Mouse (Mus musculus) forebrain, embryonic 11.5 days (tissue): ENCODE measurements around the gene Bcl7c. TPM values are rescaled to one million over a fixed set of nuclear protein-coding genes. Genes with fewer than 3 reads are reported as not detected.

Experiments used
- ATAC-seq: fragments of 200-750 bp; cut with Nextera tagmentation; replicated peaks from 2 replicates; pipeline ENCODE4 v1.8.0; 2017; ENCODE audit warnings: moderate TSS enrichment; ENCODE audit not compliant: low FRiP score
- DNase-seq: peaks from one replicate; pipeline ENCODE4 v3.0.0-alpha.2; 2017; ENCODE audit warnings: low spot score
- H3K27ac ChIP-seq: fragments of 300-500 bp; sonication (generic); 2 replicates; pipeline ENCODE4 v1.5.1; 2014; ENCODE audit warnings: low read depth, low read length
- H3K27me3 ChIP-seq: fragments of 300-500 bp; sonication (generic); 2 replicates; pipeline ENCODE4 v1.6.1; 2014; ENCODE audit warnings: mild to moderate bottlenecking, low read length, mixed read lengths; ENCODE audit not compliant: control insufficient read depth, insufficient read depth
- H3K36me3 ChIP-seq: fragments of 300-500 bp; sonication (generic); 2 replicates; pipeline ENCODE4 v1.6.1; 2014; ENCODE audit warnings: mild to moderate bottlenecking, low read length, moderate library complexity, mixed read lengths; ENCODE audit not compliant: control insufficient read depth, insufficient read depth
- H3K4me1 ChIP-seq: fragments of 300-500 bp; sonication (generic); replicated peaks from 2 replicates; pipeline ENCODE4 v1.6.1; 2014; ENCODE audit warnings: low read length, mixed read lengths; ENCODE audit not compliant: control insufficient read depth, insufficient read depth
- H3K4me2 ChIP-seq: fragments of 300-500 bp; sonication (generic); 2 replicates; pipeline ENCODE4 v1.6.1; 2014; ENCODE audit warnings: low read depth, mild to moderate bottlenecking, low read length, moderate library complexity, mixed read lengths; ENCODE audit not compliant: severe bottlenecking
- H3K4me3 ChIP-seq: fragments of 300-500 bp; sonication (generic); 2 replicates; pipeline ENCODE4 v1.5.1; 2014; ENCODE audit warnings: low read depth, low read length
- H3K9ac ChIP-seq: fragments of 300-500 bp; sonication (generic); 2 replicates; pipeline ENCODE4 v1.6.1; 2014; ENCODE audit warnings: low read length
- H3K9me3 ChIP-seq: fragments of 300-500 bp; sonication (generic); 2 replicates; pipeline ENCODE4 v1.6.1; 2016; ENCODE audit warnings: low read length, mixed read lengths; ENCODE audit not compliant: control insufficient read depth
- WGBS: fragments of 180-500 bp; shearing (Covaris S2); extraction: QIAGEN DNeasy Blood & Tissue Kit; methylation state at CpG from one replicate; pipeline ENCODE4 v1.1.7; 2014; 5-methylcytosine and 5-hydroxymethylcytosine counted together
- polyA plus RNA-seq: library from polyadenylated mRNA; unstranded; fragments of >200 nt; fragmentation: Nextera tagmentation; extraction: Ambion mirVana; gene quantifications from 2 replicates; pipeline ENCODE4 v1.2.1, GENCODE M21; 2014

Gene Bcl7c
- polyA plus RNA-seq, 1 experiment from 2014 or later, result 59.5 TPM

GRCm38 (mm10) chr7:127666679-127667078, 42.1 kb downstream of the Bcl7c start:
- DNase-seq (no peak), ATAC-seq (no peak)
- Histone ChIP-seq H3K9ac (no peak overlapping the region), H3K27ac (no peak overlapping the region), H3K4me3 (no peak overlapping the region), H3K4me2 (no peak overlapping the region), H3K36me3 (no peaks in the 10 kb centered on the region), H3K4me1 (no peaks in the 10 kb centered on the region), H3K9me3 (no peaks in the 10 kb centered on the region), H3K27me3 (no peaks in the 10 kb centered on the region)
- 89% methylated on average over 13 of the region's 13 CpGs for WGBS

GRCm38 (mm10) chr7:127666066-127666654, 42.6 kb downstream of the Bcl7c start:
- Histone ChIP-seq H3K27ac (no peak overlapping the region), H3K27me3 (no peaks in the 10 kb centered on the region), H3K4me2 (no peak overlapping the region), H3K9ac (no peak overlapping the region), H3K4me1 (no peaks in the 10 kb centered on the region), H3K36me3 (no peaks in the 10 kb centered on the region), H3K4me3 (no peak overlapping the region), H3K9me3 (no peaks in the 10 kb centered on the region)
- ATAC-seq (no peak), DNase-seq (no peak)
- 89% methylated on average over 6 of the region's 6 CpGs for WGBS

- Histone ChIP-seq H3K36me3 (no peaks in the 10 kb centered on the region), H3K4me2 (no peak overlapping the region), H3K9me3 (no peaks in the 10 kb centered on the region), H3K27ac (no peak overlapping the region), H3K9ac (no peak overlapping the region), H3K27me3 (no peaks in the 10 kb centered on the region), H3K4me1 (no peaks in the 10 kb centered on the region), H3K4me3 (no peak overlapping the region)
- no peak for DNase-seq
- 93% methylated on average over 6 of the region's 6 CpGs for WGBS
- no peak for ATAC-seq
Observed at GRCm38 (mm10) chr7:127662926-127663325, 45.8 kb downstream of the Bcl7c start.

GRCm38 (mm10) chr7:127661833-127662232, 46.9 kb downstream of the Bcl7c start:
- H3K9ac ChIP-seq, result no peak overlapping the region
- H3K4me2 ChIP-seq, result no peak overlapping the region
- H3K9me3 ChIP-seq, result no peaks in the 10 kb centered on the region
- DNase-seq (no peak), ATAC-seq (no peak)
- no peaks in the 10 kb centered on the region for H3K27me3 ChIP-seq
- no peaks in the 10 kb centered on the region for H3K4me1 ChIP-seq
- 86% methylated on average over 6 of the region's 6 CpGs for WGBS
- H3K27ac ChIP-seq, result no peak overlapping the region
- no peak overlapping the region for H3K4me3 ChIP-seq
- H3K36me3 ChIP-seq, result no peaks in the 10 kb centered on the region

GRCm38 (mm10) chr7:127660882-127661281, 47.9 kb downstream of the Bcl7c start:
- Histone ChIP-seq H3K4me3 (no peak overlapping the region), H3K9me3 (no peaks in the 10 kb centered on the region), H3K9ac (no peak overlapping the region), H3K4me1 (no peaks in the 10 kb centered on the region), H3K36me3 (no peaks in the 10 kb centered on the region), H3K27me3 (no peaks in the 10 kb centered on the region), H3K27ac (no peak overlapping the region), H3K4me2 (no peak overlapping the region)
- 89% methylated on average over 3 of the region's 3 CpGs for WGBS
- DNase-seq (no peak), ATAC-seq (no peak)

GRCm38 (mm10) chr7:127656946-127657345, 51.8 kb downstream of the Bcl7c start:
- no peak for ATAC-seq
- no peaks in the 10 kb centered on the region for H3K4me1 ChIP-seq
- no peaks in the 10 kb centered on the region for H3K27me3 ChIP-seq
- no peak overlapping the region for H3K27ac ChIP-seq
- 35% methylated on average over 4 of the region's 4 CpGs for WGBS
- H3K4me3 ChIP-seq, result no peak overlapping the region
- H3K9ac ChIP-seq, result no peak overlapping the region
- H3K4me2 ChIP-seq, result no peak overlapping the region
- H3K9me3 ChIP-seq, result no peaks in the 10 kb centered on the region
- DNase-seq, result peak; percentile 75
- H3K36me3 ChIP-seq, result no peaks in the 10 kb centered on the region

- Histone ChIP-seq H3K4me3 (no peak overlapping the region), H3K9me3 (no peaks in the 10 kb centered on the region), H3K27me3 (no peaks in the 10 kb centered on the region), H3K27ac (no peak overlapping the region), H3K4me2 (no peak overlapping the region), H3K9ac (no peak overlapping the region), H3K36me3 (no peaks in the 10 kb centered on the region), H3K4me1 (no peaks in the 10 kb centered on the region)
- DNase-seq, result no peak
- ATAC-seq, result no peak
- WGBS, result 87% methylated on average over 10 of the region's 10 CpGs
Observed at GRCm38 (mm10) chr7:127654318-127654717, 54.4 kb downstream of the Bcl7c start.

GRCm38 (mm10) chr7:127652050-127652449, 56.7 kb downstream of the Bcl7c start:
- peak overlapping the region; percentile 21; the same call in 1 of the 2 replicates for H3K9ac ChIP-seq
- no peak overlapping the region for H3K4me3 ChIP-seq
- no peak overlapping the region for H3K27ac ChIP-seq
- no peaks in the 10 kb centered on the region for H3K4me1 ChIP-seq
- H3K4me2 ChIP-seq, result peak overlapping the region; percentile 21
- H3K9me3 ChIP-seq, result no peaks in the 10 kb centered on the region
- H3K27me3 ChIP-seq, result no peaks in the 10 kb centered on the region
- no peaks in the 10 kb centered on the region for H3K36me3 ChIP-seq
- DNase-seq (peak; percentile 62), ATAC-seq (no peak)
- 25% methylated on average over 18 of the region's 18 CpGs for WGBS

GRCm38 (mm10) chr7:127651624-127652023, 57.1 kb downstream of the Bcl7c start:
- ATAC-seq (no peak), DNase-seq (no peak)
- no peaks in the 10 kb centered on the region for H3K4me1 ChIP-seq
- H3K36me3 ChIP-seq, result no peaks in the 10 kb centered on the region
- no peaks in the 10 kb centered on the region for H3K9me3 ChIP-seq
- 84% methylated on average over 2 of the region's 3 CpGs for WGBS
- H3K27ac ChIP-seq, result no peak overlapping the region
- no peaks in the 10 kb centered on the region for H3K27me3 ChIP-seq
- H3K4me2 ChIP-seq, result peak overlapping the region; percentile 21; the same call in 1 of the 2 replicates
- H3K4me3 ChIP-seq, result no peak overlapping the region
- no peak overlapping the region for H3K9ac ChIP-seq
